Mouse (Mus musculus): ENCODE measurements around the gene Sspn. TPM values are rescaled to one million over a fixed set of nuclear protein-coding genes. Genes with fewer than 3 reads are reported as not detected.

The Sspn gene
- polyA plus RNA-seq, 1 experiment from 2014 or later, result 1.2 TPM

DNA sequence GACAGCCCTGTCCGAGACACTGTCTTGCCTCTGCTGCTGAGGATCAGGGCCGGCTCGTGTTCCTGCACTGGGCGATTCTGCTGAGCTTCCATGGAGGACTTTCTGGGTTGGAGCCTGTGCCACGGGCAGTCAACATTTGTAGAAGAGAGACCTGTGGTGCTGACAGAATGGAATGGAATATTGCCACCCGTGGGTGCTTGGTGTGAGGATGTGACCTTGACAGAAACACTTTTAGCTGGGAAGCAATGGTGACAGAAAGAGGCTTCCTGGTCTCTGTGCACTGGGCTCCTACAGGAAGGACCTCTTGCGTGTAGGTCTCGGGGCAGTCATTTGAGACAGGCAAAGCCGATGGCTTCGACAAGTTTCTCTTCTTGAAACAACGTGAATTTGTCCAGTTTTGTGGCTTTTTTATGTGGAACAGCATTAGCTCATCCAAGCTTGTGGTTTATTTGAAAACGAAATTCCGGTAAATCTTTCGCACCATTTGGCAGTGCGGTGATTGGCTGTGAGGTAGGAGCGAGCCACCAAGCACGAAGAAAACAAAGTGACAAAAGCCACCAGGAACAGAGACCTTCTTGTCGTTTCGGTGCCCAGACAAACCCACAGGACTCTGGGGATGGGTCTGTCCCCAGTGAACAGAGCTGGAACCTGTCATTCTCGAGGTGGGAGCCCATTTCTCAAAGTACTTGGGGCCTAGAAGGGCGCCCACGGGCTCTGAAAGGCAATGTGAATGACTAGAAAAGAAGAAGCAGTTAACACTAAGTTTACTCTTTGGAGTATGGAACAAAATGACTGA, 70.2 kb downstream of the Sspn start:
- Histone ChIP-seq H3K9me3 (replicated peaks; ENCODE audit: control insufficient read depth, low read length) (no peaks in the 10 kb centered on the region), H3K4me1 (ENCODE audit: control insufficient read depth, low read depth, low read length) (no peaks in the 10 kb centered on the region), H3K4me3 (ENCODE audit: low read depth, low read length) (no peak overlapping the region), H3K27me3 (ENCODE audit: control insufficient read depth, insufficient read depth, low read depth, low read length) (no peaks in the 10 kb centered on the region), H3K27ac (ENCODE audit: low read length) (no peak overlapping the region), H3K36me3 (ENCODE audit: control insufficient read depth, insufficient read depth) (no peaks in the 10 kb centered on the region), H3K9ac (ENCODE audit: low read depth, low read length) (no peak overlapping the region), H3K4me2 (ENCODE audit: low read depth, low read length) (no peak overlapping the region)
- no peak for ATAC-seq (ENCODE audit: low read depth)
- WGBS (ENCODE audit: insufficient replicate concordance), result 68% methylated on average over 22 of the region's 22 CpGs

- no peak overlapping the region for H3K4me2 ChIP-seq (ENCODE audit: low read depth, low read length)
- H3K9me3 ChIP-seq (replicated peaks; ENCODE audit: control insufficient read depth, low read length), result no peaks in the 10 kb centered on the region
- no peak for ATAC-seq (ENCODE audit: low read depth)
- no peaks in the 10 kb centered on the region for H3K27me3 ChIP-seq (ENCODE audit: control insufficient read depth, insufficient read depth, low read depth, low read length)
- 55% methylated on average over 3 of the region's 3 CpGs for WGBS (ENCODE audit: insufficient replicate concordance)
- H3K27ac ChIP-seq (ENCODE audit: low read length), result no peak overlapping the region
- no peaks in the 10 kb centered on the region for H3K4me1 ChIP-seq (ENCODE audit: control insufficient read depth, low read depth, low read length)
- no peak overlapping the region for H3K4me3 ChIP-seq (ENCODE audit: low read depth, low read length)
- no peak overlapping the region for H3K9ac ChIP-seq (ENCODE audit: low read depth, low read length)
- H3K36me3 ChIP-seq (ENCODE audit: control insufficient read depth, insufficient read depth), result no peaks in the 10 kb centered on the region
These were observed 72.7 kb downstream of the Sspn start for GRCm38 (mm10) chr6:146004174-146004601.

GRCm38 (mm10) chr6:146005129-146005886, 73.9 kb downstream of the Sspn start:
- Histone ChIP-seq H3K9me3 (replicated peaks; ENCODE audit: control insufficient read depth, low read length) (no peaks in the 10 kb centered on the region), H3K4me1 (ENCODE audit: control insufficient read depth, low read depth, low read length) (no peaks in the 10 kb centered on the region), H3K27ac (ENCODE audit: low read length) (no peak overlapping the region), H3K4me2 (ENCODE audit: low read depth, low read length) (no peak overlapping the region), H3K36me3 (ENCODE audit: control insufficient read depth, insufficient read depth) (no peaks in the 10 kb centered on the region), H3K27me3 (ENCODE audit: control insufficient read depth, insufficient read depth, low read depth, low read length) (no peaks in the 10 kb centered on the region), H3K9ac (ENCODE audit: low read depth, low read length) (no peak overlapping the region), H3K4me3 (ENCODE audit: low read depth, low read length) (no peak overlapping the region)
- no peak for ATAC-seq (ENCODE audit: low read depth)
- 63% methylated on average over 11 of the region's 11 CpGs for whole genome bisulfite sequencing (ENCODE audit: insufficient replicate concordance)

GRCm38 (mm10) chr6:146005935-146006564, 74.6 kb downstream of the Sspn start:
- no peaks in the 10 kb centered on the region for H3K36me3 ChIP-seq (ENCODE audit: control insufficient read depth, insufficient read depth)
- no peak overlapping the region for H3K27ac ChIP-seq (ENCODE audit: low read length)
- H3K9me3 ChIP-seq (replicated peaks; ENCODE audit: control insufficient read depth, low read length), result no peaks in the 10 kb centered on the region
- H3K9ac ChIP-seq (ENCODE audit: low read depth, low read length), result no peak overlapping the region
- no peak overlapping the region for H3K4me2 ChIP-seq (ENCODE audit: low read depth, low read length)
- H3K4me1 ChIP-seq (ENCODE audit: control insufficient read depth, low read depth, low read length), result no peaks in the 10 kb centered on the region
- H3K4me3 ChIP-seq (ENCODE audit: low read depth, low read length), result no peak overlapping the region
- no peaks in the 10 kb centered on the region for H3K27me3 ChIP-seq (ENCODE audit: control insufficient read depth, insufficient read depth, low read depth, low read length)
- 30% methylated on average over 3 of the region's 3 CpGs for WGBS (ENCODE audit: insufficient replicate concordance)
- ATAC-seq (ENCODE audit: low read depth), result no peak

DNA sequence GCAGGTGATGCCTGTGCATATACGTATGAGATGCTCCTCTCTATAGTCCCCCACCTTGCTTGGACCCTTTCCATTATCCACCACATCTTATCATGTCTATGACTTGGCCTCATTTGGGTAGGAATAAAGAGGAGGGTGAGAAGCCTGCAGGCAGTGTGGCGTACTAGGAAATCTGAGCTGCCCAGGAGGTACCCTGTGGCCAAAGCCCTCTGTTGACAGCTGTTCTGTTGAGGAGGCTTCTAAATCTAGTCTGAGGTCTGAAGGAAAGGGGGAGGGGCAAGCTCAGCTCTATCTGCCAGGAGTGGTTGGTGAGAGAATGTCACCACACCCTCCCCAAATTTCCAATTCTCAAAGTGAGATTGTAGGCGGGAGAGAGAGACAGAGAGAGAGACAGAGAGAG, 75.3 kb downstream of the Sspn start:
- Histone ChIP-seq H3K4me2 (ENCODE audit: low read depth, low read length) (no peak overlapping the region), H3K36me3 (ENCODE audit: control insufficient read depth, insufficient read depth) (no peaks in the 10 kb centered on the region), H3K4me3 (ENCODE audit: low read depth, low read length) (no peak overlapping the region), H3K27me3 (ENCODE audit: control insufficient read depth, insufficient read depth, low read depth, low read length) (no peaks in the 10 kb centered on the region), H3K27ac (ENCODE audit: low read length) (no peak overlapping the region), H3K4me1 (ENCODE audit: control insufficient read depth, low read depth, low read length) (no peaks in the 10 kb centered on the region), H3K9ac (ENCODE audit: low read depth, low read length) (no peak overlapping the region), H3K9me3 (replicated peaks; ENCODE audit: control insufficient read depth, low read length) (no peaks in the 10 kb centered on the region)
- 51% methylated on average over 3 of the region's 3 CpGs for WGBS (ENCODE audit: insufficient replicate concordance)
- no peak for ATAC-seq (ENCODE audit: low read depth)

- no peaks in the 10 kb centered on the region for H3K27me3 ChIP-seq (ENCODE audit: control insufficient read depth, insufficient read depth, low read depth, low read length)
- no peaks in the 10 kb centered on the region for H3K9me3 ChIP-seq (replicated peaks; ENCODE audit: control insufficient read depth, low read length)
- WGBS (ENCODE audit: insufficient replicate concordance), result 39% methylated on average over 5 of the region's 5 CpGs
- no peak overlapping the region for H3K4me3 ChIP-seq (ENCODE audit: low read depth, low read length)
- no peak overlapping the region for H3K4me2 ChIP-seq (ENCODE audit: low read depth, low read length)
- H3K27ac ChIP-seq (ENCODE audit: low read length), result no peak overlapping the region
- H3K9ac ChIP-seq (ENCODE audit: low read depth, low read length), result no peak overlapping the region
- no peak for ATAC-seq (ENCODE audit: low read depth)
- H3K36me3 ChIP-seq (ENCODE audit: control insufficient read depth, insufficient read depth), result no peaks in the 10 kb centered on the region
- no peaks in the 10 kb centered on the region for H3K4me1 ChIP-seq (ENCODE audit: control insufficient read depth, low read depth, low read length)
These were observed 77.1 kb downstream of the Sspn start for GRCm38 (mm10) chr6:146008450-146008981.

GRCm38 (mm10) chr6:146009163-146009915, 77.9 kb downstream of the Sspn start:
- no peak overlapping the region for H3K4me2 ChIP-seq (ENCODE audit: low read depth, low read length)
- 59% methylated on average over 10 of the region's 10 CpGs for WGBS (ENCODE audit: insufficient replicate concordance)
- no peak for ATAC-seq (ENCODE audit: low read depth)
- H3K4me1 ChIP-seq (ENCODE audit: control insufficient read depth, low read depth, low read length), result no peaks in the 10 kb centered on the region
- H3K36me3 ChIP-seq (ENCODE audit: control insufficient read depth, insufficient read depth), result no peaks in the 10 kb centered on the region
- H3K27me3 ChIP-seq (ENCODE audit: control insufficient read depth, insufficient read depth, low read depth, low read length), result no peaks in the 10 kb centered on the region
- H3K9me3 ChIP-seq (replicated peaks; ENCODE audit: control insufficient read depth, low read length), result no peaks in the 10 kb centered on the region
- no peak overlapping the region for H3K4me3 ChIP-seq (ENCODE audit: low read depth, low read length)
- no peak overlapping the region for H3K27ac ChIP-seq (ENCODE audit: low read length)
- no peak overlapping the region for H3K9ac ChIP-seq (ENCODE audit: low read depth, low read length)

DNA sequence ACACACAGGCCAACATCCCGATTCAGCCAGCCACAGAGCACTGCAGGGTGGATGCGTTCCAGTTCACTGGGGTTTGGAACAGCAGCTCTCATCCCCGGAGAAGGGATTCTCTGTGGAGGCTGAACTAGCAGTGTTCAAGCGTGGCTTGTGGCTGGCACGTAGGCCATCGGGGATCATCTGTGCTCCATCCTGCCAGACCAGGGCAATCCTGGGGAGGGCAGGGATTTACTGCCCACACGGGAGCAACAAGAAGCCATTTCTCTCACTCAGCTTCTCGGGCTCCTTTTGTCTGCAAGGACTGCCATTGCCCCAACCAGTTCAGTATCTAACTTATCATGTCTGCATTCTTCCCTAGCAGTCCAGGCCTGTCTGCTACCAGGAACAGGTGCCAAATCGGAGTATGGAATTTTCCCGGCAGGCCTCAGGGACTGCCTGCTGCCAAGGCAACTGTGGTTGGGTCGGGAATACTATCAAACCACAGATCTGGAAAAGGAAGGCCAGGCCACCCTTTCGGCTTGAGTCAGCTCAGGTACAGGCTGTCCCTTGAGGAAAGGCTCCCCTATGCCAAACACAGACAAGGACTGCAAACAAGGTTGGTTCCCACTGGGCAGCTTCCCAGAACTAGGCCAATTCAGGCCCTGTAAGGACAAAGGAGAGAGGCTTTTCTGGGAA, 78.8 kb downstream of the Sspn start:
- Histone ChIP-seq H3K9ac (ENCODE audit: low read depth, low read length) (no peak overlapping the region), H3K4me1 (ENCODE audit: control insufficient read depth, low read depth, low read length) (no peaks in the 10 kb centered on the region), H3K27ac (ENCODE audit: low read length) (no peak overlapping the region), H3K36me3 (ENCODE audit: control insufficient read depth, insufficient read depth) (no peaks in the 10 kb centered on the region), H3K9me3 (replicated peaks; ENCODE audit: control insufficient read depth, low read length) (no peaks in the 10 kb centered on the region), H3K4me2 (ENCODE audit: low read depth, low read length) (no peak overlapping the region), H3K4me3 (ENCODE audit: low read depth, low read length) (no peak overlapping the region), H3K27me3 (ENCODE audit: control insufficient read depth, insufficient read depth, low read depth, low read length) (no peaks in the 10 kb centered on the region)
- no peak for ATAC-seq (ENCODE audit: low read depth)
- WGBS (ENCODE audit: insufficient replicate concordance), result 56% methylated on average over 12 of the region's 12 CpGs

All from liver, embryonic 16.5 days (tissue).